Mouse (Mus musculus) spleen, postnatal 4 days (tissue): ENCODE data around the gene Nckap5.
"Not testable (repeated sequence)": the region's sequence is repeated elsewhere in the genome, so short reads cannot be mapped to it uniquely, and the experiment has no call there.

Source experiments
- DNase-seq, 2 experiments: peaks; one replicate each; pipeline ENCODE4 v3.0.0; 2022; ENCODE audit warnings: low spot score in 2 of 2

Gene Nckap5

DNA sequence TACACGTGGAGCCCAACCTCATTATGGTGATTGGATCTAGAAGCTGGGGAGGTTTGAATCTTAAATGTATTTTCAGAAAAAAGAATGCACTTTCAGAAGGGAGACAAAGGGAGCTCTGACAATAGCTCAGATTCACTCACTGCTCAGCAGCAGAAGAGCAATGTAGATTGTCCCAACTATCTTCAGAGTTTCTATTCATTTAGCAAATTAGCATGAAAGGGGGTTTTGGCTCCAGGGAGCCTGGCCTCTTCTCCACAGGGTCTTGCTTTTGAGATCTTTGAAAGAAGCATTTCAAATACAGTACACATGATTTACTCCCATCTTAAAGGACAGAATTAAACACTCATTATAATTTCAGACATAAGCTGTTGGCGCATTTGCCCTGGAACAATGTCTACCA, 662.5 kb downstream of the Nckap5 start:
- no peak for DNase-seq

DNA sequence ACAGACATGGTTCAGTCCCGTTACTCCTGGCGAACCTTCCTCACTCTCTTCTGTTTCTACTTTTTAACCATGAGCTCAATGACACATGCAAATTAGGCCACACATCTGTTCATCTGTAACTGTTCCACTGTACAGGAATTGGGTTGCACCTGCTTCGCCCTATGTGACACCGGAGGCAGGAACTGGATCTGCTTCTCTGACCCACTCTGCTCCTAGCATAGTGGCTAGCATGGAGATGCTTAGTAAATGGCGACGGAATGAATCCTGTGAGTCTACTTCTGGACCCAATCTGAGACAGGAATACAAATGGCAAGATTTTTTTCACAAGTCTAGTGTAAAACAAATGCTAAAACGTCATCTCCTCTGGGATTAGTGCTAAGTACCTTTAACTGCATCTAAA, 663.1 kb downstream of the Nckap5 start:
- DNase-seq, result no peak

DNA sequence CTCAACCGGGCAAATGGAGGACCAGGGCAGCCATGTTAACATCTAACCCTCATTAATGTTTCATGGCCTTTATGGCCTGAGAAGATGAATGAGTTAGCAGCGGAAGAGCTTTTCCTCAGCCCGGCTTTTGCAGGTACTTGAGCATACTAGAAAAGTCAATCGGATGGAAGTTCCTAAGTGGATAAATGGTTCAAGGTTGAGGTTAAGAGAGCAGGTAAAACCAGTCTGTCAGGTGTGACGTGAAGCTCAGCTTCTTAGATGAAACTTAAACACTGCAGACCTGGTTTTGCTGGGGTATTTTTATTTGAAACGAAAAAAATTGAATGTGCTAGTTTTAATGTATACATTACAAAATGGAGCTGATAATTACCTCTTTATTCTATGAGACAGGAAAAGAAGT, 671.3 kb downstream of the Nckap5 start:
- DNase-seq, result no peak

DNA sequence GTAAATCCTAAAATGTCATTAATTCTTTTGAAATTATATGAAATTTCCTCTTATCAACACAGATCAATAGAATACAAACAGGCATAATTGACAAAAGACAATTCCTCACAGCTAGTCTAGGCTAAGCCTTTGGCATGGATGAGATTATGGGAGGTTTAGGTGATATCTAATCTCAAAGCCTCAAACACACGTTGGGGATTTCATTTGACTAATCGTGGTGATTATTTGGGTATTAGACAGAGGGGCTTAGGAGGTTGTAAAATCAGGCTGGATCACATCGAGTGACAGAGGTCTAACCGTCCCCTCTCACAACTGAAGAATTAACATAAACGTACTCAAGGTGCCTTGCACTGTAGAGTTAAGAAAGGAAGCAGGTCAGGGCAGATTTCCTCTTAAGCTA, 674.8 kb downstream of the Nckap5 start:
- DNase-seq, result no peak

DNA sequence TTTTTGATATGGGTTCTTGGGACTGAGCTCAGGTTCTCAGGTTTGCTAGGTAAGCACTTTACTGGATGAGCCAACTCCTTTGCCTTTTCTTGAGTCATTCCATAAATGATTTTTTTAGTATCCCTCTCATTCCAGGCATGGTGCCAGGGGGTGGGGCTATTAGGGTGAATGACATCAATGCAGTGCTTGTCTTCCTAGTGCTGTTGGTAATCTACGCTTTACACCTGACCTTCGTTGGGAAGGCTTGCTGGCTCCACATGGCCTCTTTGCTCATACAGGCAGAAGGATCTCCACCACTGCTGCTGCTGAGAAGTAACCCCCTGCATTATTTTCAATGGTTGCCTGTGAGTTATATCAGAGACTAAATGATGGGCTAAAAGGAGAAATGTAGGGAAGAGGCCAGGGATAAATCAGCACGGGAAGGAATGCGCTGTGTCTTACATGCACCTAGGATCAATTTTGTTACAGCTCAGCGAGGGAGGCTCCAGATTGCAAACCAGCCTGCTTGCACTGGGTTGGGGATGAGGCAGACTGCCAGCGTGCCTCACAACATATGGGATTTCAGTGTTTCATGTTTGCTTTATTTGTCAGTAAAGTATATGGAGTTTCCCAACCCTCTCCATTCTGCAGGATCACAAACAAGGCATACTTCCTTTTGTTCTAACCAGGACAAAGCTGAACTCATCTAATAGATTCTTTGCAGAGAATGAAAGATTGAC, 676.9 kb downstream of the Nckap5 start:
- DNase-seq, result no peak

DNA sequence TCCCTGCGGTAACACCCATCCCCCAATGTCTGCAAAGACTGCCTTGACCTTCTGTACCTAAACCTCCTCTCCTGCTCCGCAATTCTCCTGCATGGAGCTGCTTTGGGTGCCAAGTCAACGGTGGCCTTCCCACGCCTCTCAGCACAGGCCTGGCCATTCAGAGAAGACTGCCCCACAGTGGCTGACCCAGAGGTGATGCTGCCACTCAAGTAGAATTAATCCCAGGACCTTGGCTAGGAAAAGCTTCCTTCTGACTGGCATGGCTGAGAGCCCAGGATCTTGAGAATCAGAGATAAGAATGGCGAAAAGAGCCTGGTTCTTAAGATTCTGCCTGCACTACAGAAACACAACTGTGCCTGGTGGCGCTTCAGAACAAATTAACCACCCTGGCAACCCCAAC, 678.4 kb downstream of the Nckap5 start:
- DNase-seq, result no peak

DNA sequence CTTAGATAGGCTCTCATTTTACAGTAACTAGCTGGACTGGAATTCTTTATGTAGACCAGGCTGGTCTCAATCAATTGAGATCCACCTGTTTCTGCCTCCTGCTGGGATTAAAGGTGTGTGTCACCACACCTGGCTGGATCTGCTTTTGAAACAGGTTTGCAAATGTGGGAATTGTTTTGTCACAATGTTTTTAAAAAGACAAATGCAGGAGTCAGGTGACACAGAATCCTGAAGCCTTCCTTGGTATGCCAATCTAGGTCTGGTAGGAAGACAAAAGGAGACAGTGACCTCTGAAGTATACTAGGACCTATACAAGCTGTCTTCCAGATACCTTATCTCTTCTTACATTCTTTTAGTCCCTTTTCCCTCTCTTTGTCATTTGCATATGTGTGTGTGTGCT, 680.6 kb downstream of the Nckap5 start:
- no peak for DNase-seq

DNA sequence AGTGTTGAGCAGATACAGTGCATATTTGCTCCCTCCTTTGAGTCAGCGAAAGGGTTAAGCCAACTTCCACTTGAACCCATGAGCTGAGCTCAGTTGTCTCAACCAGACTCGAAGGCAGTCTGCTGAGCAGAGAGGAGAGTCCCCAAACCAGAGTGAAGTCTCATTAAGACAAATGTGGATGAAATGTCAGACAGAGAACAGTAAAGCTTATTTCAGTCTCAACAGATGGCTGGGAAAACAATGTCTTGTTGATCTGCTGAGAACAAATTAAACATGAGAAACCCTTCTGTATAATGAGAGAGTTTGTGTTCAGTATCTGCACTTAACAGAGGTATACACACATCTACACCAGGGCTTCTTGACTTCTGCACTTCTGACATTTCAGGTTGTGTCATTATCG, 694.9 kb downstream of the Nckap5 start:
- no peak for DNase-seq

DNA sequence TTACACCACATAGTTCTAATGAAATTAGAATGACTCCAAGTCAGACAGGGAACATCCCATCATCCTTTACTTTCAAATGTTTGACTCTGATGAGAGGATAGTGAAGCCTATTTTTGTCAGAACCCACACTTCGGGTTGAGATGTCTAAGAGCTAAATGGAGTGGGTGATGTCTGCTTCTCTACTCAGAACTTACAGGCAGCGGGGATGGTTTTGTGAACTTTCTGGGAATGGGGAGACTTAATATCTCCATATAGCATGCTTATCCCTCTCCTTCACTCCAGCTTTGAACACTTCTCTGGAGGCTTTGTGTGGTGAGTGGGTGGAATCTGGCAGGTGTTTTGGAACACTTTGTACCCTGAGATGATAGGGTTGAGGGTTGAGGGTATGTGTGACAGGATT, 698.3 kb downstream of the Nckap5 start:
- no peak for DNase-seq

DNA sequence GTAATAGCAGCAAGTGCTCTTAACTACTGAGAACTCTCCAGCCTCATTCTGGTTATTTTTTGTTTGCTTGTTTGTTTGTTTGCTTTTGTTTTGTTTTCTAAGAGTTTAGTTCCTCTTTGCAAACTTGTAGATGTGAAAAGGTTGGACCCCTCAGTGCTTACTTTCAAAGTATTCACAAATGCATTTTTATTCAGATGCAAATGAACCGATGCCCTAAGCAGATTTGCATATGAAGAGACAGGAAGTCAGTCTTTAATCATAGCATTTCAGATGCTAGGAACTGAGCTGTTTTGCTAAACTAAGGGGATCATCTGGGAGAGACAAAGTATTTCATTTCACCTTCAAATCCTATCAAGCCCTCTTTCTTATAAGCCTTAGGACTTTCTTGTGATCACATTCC, 701.5 kb downstream of the Nckap5 start:
- DNase-seq, result no peak

DNA sequence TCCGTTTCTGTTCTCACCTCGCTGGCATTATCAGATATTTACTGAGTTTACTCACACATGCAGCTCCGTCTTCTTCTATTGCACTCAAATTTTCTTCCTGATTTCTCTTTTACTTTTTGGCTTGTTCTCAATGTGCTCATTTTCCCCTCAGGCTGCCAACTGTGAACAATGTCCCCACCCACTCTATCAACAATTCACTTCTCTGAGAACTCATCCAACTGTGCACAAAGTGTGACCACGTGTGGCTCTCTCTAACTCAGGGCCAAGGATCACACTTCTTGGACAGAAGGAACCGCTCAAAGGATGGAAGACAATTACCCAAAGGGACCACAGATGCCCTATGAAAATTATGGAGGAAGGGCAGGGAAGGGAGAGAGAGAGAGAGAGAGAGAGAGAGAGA, 707.5 kb downstream of the Nckap5 start:
- no peak for DNase-seq

DNA sequence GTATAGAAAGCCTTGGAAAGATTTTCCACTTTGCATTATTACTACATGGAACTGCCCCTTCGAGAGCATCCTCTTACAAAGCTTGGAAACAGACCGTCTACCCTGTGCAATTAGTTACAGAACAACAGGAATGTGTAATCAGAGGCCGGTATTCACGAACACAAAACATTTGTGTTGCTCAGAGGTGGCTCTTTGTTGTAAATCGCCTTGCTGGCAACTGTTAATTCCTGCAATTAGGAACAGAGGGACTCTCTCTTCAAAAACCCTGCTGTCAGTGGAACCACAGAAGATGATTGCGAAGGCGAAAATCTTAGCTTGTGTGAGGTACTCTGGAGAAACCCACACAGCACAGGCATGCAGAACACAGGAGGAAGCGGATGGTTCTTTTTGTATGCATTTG, 710.1 kb downstream of the Nckap5 start:
- DNase-seq, result no peak

DNA sequence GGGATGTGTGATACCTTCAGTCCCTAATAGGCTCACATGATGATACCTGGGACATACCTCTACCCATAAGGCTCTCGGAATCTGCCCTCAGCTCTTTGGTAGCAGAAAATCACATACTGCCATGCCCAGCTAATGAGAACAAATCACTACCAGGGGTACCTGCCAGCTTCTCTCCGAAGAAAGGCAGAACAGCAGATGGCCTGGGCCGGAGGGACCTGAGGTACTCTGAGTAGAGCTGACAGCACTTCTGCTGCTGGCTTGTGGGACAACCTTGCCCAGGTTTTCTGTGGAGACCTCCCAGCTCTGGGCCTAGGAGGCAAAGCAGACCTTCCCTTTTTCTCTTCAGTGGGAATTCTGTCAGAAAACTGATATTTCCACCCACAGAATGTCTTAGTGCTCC, 714.6 kb downstream of the Nckap5 start:
- no peak for DNase-seq

DNA sequence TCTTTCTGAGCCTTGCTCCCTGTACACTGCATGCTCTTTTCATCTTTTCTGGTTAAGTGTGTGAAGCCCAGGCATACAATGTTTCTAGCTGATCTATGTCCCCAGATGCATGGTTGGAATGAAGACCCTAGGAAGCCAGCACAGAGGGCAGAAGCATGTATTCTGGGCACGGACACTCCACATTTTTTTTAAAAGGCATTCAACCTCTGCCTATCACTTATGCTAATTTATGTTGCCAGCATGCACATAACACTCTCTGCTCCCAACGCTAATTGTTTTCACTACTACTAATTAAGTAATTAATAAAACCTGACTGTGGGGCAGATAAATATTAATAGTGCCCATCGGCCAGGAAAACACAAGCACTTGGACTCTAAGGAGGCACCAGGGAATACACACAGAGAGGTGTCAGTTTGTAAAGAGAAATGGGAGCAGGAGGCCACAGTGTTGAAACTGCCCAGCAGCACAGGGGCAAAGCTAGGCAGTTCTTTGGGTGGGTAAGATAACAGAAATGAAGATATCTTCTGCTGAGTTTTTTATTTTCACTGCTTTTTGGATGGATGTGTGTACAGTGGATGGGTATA, 724.8 kb downstream of the Nckap5 start:
- DNase-seq, result no peak

DNA sequence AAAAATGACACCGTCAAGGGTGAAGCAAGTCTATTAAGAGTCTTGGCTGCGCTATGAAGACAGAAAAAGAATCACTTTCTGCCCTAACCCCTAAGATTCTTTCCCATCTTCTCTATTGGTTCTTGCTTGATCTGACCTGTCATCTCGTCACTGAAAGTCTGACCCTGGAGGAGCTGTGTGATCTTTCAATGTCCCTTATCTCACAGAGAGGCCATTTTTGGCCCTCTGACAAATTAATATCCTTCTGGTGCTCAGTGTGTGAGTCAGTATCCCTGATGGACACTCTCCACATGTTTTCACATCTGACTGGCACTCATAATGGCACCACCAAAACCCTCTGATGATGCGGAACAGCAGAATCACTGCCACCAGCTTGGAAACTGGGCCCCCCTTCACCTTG, 736.3 kb downstream of the Nckap5 start:
- no peak for DNase-seq

DNA sequence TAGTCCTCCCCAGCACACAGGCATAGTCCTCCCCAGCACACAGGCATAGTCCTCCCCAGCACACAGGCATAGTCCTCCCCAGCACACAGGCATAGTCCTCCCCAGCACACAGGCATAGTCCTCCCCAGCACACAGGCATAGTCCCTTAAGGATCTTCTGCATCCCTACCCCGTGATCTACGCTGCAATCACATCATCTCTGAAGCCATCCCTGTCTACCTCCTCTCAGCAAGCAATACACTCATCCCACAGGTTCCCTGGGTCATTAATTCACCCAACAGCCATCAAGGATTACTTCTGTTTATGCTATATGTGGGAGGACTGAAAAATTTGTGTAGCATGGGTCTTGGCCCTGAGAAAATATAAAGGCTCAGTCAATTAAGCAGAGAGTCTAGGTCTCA, 738.6 kb downstream of the Nckap5 start:
- DNase-seq, result not testable (repeated sequence)

DNA sequence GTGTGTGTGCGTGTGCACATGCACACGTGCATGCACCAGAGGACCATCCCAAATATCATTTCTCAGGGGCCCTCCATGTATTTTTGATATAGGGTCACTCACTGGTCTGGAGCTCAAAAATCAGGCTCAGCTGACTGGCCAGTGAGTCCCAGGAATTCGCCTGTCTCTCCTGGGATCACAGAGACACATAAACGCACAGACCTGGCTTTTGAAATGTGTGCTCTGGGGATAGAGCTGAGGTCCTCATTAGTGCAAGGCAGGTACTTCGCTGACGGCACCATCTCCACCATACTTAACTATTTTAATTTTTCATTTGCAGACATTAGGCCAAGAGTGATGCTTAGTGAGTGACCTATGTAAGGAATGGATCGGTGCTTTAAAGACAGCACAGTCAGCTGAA, 743.4 kb downstream of the Nckap5 start:
- no peak for DNase-seq

DNA sequence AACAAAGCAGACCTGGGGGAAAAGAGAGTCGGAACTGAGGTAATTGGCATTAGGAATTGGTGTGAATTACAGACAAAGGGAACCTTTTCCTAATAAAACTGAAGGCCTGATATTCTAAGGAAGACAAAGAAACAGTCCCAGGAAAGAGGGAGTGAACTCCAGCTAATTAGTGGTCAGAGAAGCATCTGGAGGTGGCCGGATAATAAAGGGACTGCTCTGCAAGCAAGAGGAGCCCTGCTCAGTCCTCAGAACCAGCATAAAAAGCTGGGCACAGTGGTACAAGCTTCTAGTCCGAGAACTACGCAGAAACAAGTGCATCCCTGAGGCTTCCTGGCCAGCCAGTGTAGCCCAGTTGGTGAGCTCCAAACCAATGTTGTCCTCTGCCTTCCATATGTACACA, 754.3 kb downstream of the Nckap5 start:
- no peak for DNase-seq

DNA sequence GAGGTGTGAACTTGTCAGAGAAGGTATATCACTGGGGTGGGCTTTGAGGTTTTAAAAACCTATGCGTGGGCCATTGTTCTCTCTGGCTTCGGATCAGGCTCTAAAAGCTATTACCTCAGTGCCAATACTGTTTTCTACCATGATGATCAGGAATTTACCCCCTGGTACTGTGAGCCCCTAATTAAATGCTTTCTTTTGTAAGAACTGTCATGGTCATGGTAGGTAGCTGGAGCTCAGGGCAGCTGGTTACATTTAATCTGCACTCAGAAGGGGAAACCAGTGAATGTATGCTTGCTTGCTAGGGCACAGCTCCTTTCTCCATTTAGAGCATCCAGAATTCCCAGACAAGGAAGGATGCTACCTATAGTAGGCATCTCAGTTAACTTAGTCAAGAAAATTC, 759.7 kb downstream of the Nckap5 start:
- DNase-seq, result no peak

DNA sequence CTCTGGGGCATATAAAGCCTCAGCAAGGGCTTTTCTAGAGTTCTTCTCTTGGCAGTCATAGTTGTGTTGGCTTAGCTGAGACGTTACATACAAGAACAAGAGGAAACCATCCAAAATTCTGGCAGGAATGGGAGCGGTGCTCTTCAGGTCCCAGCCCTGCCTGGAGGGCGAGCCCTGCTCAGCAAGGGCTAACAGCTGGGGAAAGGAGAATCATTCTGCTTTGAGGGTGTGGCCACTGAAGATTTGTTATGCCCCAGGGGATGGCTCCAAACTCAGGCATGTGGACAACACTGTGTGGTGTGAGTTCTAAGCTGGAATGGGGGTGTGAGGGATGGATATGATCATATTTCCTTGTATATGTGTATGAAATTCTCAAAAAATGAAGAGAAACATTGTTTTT, 779.1 kb downstream of the Nckap5 start:
- DNase-seq, result no peak

DNA sequence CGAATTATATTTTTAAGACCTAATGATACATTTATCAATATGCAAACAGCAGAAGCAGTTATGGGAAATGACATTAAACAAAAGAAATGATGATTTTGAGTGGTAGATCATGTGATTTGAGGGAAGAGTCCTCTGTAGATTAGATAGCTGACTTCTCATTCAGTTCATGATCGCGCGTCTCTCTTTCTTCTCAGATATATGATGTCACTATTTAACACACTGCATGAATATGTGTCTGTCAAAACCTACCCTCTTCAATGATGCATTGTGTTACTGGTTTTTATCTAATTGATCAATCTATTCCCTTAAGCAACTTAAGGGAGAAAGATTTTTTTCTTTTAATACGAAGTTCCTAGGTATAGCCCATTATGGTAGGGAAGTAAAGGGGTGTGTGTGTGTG, 787.7 kb downstream of the Nckap5 start:
- DNase-seq, result no peak

DNA sequence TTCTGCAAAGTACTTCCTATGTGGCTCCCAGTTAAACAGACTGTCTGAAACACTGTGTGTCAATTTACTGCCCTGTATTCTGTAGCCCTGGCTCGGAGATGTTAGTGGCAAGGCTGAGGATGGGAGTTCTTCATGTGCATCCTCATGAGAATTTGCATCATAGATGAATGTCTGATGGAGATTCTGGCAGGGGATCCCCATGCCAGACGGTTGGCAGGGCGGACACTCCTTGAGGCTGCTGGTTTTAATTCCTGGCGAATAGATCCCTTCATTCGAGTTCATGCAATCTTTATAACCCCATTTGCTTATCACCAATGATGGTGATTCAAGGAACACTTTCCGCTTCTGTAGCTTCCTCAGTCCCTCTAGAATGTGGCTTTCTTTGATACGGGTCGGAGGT, 803.1 kb downstream of the Nckap5 start:
- DNase-seq, result no peak

DNA sequence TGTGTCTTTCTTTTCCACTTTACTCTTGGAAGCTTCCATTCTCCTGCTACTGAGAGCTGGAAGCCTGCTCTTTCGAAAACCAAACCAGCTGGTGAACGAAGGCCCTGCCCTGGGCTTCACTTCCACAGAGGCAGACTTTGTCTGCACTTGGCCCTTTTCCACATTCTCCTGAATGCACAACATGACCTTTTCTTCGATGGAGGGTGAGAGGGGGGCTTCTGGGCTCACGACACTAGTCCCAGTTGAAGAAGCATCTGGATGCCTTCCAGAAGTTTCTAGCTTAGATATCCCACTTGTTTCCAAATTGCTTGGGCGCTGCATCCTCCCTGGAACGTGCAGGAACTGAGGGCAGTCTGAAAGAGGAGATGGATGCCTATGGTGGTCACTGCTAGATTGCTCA, 806.1 kb downstream of the Nckap5 start:
- DNase-seq, result no peak

DNA sequence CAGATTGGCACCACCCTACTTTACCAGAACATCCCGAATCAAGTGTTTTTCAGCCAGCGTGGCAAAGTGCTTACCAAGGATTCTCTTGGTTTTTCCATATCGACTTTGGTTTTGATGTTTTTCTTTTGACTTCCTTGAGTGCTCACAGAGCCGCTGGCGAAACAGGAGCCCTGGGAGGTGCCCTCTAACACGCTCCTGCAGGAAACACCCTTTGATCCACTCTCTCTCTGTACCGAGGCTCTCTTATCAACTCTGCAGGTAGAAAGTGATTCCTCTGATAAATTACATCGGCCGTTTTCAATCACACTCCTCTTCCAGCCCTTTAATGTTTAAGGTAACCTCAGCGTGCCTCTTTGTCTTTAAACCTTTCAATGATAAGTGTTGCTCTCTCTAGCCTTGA, 807.6 kb downstream of the Nckap5 start:
- no peak for DNase-seq
